Mouse (Mus musculus): ENCODE data around the gene St5. TPM values are rescaled to one million over a fixed set of nuclear protein-coding genes. Genes with fewer than 3 reads are reported as not detected.

Gene St5
- polyA plus RNA-seq, 1 experiment from 2014 or later: 25.3 TPM

DNA sequence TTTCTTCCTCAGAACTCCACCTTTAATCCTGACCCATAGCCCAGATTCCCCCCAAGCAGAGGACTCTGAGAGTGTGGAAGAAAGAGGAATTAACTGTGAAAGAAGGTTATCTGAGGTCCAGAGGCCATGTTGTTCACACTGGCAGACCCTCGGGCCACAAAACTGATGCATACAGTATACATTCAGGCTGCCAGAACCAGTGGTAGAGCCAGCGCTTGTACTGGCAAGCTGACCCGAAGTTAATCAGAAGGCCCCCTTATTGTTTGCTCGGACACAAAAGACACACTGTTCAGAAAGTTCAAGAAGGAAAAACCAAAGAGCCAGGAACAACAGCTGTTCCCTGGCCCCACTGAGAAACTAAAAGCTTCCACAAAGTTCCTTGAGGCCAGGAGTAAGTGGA is 88.5 kb downstream of the St5 start:
- Histone ChIP-seq H3K4me1 (peaks cover 83% of the 10 kb centered on the region), H3K4me3 (no peak overlapping the region), H3K27ac (no peak overlapping the region), H3K36me3 (no peaks in the 10 kb centered on the region), H3K4me2 (0 out of 2 replicates have a peak overlapping the region, but pooled peaks have one; percentile 65), H3K27me3 (replicated peaks) (no peaks in the 10 kb centered on the region), H3K9me3 (replicated peaks) (no peaks in the 10 kb centered on the region), H3K9ac (0 out of 2 replicates have a peak overlapping the region, but pooled peaks have one; percentile 2)
- 47% methylated on average over 4 of the region's 4 CpGs for WGBS (ENCODE audit: insufficient replicate concordance)
- no peak for ATAC-seq

DNA sequence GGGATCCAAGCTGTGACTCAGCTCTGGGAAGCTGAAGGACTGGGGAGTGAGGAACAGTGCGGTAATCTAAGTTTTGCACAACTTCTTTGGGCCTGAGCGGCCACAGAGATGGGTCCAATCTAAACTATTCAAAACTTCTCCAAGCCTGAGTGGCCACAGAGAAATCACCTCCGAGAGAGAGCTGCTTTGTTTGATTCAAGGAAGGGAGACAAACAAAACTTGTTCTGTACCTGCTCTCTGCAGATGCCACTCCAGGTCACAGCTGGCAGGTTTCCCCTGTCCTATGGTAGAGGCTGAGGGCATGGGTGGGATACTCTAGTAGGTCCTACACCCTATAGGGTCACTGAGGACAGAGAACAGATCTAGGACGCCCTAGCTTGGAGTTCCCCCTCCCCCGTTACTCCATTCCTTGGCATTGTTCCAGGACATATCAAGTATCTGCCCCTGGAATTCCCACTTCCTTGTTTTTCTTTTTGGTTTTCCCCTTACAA is 89.8 kb downstream of the St5 start:
- H3K9me3 ChIP-seq (replicated peaks): no peaks in the 10 kb centered on the region
- no peak overlapping the region for H3K4me3 ChIP-seq
- no peak overlapping the region for H3K9ac ChIP-seq
- H3K4me1 ChIP-seq: peaks cover 83% of the 10 kb centered on the region
- 68% methylated on average over 5 of the region's 5 CpGs for WGBS (ENCODE audit: insufficient replicate concordance)
- no peak overlapping the region for H3K27ac ChIP-seq
- no peaks in the 10 kb centered on the region for H3K36me3 ChIP-seq
- ATAC-seq: no peak
- H3K4me2 ChIP-seq: no peak overlapping the region
- no peaks in the 10 kb centered on the region for H3K27me3 ChIP-seq (replicated peaks)

DNA sequence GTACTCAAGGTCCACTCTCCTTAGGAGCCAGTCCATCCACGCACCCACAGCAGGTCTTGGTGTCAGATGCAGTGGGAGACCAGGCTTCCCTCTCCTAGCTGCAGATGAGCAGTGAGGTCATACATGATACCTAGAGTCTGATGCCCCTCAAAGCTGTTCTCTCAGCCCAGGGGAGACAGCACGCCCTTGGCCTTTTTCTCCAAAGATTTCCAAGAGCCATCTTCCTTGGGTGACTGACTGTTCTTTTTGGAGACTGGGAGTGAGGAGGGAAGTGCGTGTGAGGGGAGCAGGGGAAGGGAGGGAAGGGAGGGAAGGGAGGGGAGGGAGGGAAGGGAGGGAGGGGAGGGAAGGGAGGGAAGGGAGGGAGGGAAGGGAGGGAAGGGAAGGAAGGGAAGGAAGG is 90.4 kb downstream of the St5 start:
- WGBS (ENCODE audit: insufficient replicate concordance): 71% methylated on average over 2 of the region's 3 CpGs
- Histone ChIP-seq H3K36me3 (no peaks in the 10 kb centered on the region), H3K4me1 (peaks cover 78% of the 10 kb centered on the region), H3K9me3 (replicated peaks) (no peaks in the 10 kb centered on the region), H3K4me3 (no peak overlapping the region), H3K9ac (no peak overlapping the region), H3K27me3 (replicated peaks) (no peaks in the 10 kb centered on the region), H3K27ac (peak overlapping the region; percentile 23; the same call in 1 of the 2 replicates), H3K4me2 (no peak overlapping the region)
- no peak for ATAC-seq

DNA sequence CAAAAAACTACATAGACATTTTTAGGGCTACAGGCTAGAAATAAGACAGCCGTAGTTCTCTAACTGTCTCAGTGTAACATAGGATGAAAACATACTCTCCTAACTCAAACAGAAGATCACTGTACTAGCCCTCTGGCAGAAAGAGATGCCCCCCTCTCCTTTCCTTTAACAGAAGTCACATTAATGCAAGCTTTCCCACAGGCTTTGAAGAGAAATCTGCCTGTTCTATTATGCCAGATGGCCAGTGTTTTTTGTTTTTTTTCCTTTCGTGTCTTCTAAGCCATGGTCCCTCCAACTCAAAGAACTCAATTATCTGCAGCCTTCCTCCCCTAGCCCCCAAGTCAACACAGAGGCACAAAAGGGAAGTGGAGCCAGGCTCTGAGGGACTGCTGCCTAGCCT is 90.9 kb downstream of the St5 start:
- H3K36me3 ChIP-seq: no peaks in the 10 kb centered on the region
- no peak overlapping the region for H3K4me3 ChIP-seq
- peaks cover 78% of the 10 kb centered on the region for H3K4me1 ChIP-seq
- H3K9ac ChIP-seq: no peak overlapping the region
- no peak for ATAC-seq
- peak overlapping the region; percentile 23; the same call in 1 of the 2 replicates for H3K27ac ChIP-seq
- WGBS (ENCODE audit: insufficient replicate concordance): 70% methylated on average over 2 of the region's 2 CpGs
- H3K4me2 ChIP-seq: no peak overlapping the region
- H3K27me3 ChIP-seq (replicated peaks): no peaks in the 10 kb centered on the region
- H3K9me3 ChIP-seq (replicated peaks): no peaks in the 10 kb centered on the region

DNA sequence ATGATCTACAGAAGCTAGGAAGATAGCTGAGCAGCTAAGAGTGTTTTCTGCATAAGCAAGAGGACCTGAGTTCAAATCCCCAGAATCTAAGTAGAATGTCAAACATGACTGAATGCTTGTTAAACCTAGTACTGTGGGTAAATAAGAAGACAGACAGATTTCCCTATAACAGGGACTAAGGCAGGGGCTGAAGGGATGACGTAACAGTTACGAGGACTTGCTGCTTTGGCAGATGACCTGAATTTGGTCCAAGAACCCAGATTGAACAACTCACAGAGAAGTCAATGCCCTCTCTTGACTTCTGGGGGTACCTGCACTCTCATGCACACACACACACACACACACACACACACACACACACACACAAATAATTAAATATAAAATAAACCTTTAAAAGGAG is 93.1 kb downstream of the St5 start:
- H3K36me3 ChIP-seq: no peaks in the 10 kb centered on the region
- H3K9me3 ChIP-seq (replicated peaks): no peaks in the 10 kb centered on the region
- no peak for ATAC-seq
- 84% methylated on average over 2 of the region's 2 CpGs for WGBS (ENCODE audit: insufficient replicate concordance)
- peaks cover 71% of the 10 kb centered on the region for H3K4me1 ChIP-seq
- H3K4me3 ChIP-seq: no peak overlapping the region
- 0 out of 2 replicates have a peak, but pooled peaks cover 3% of the 10 kb centered on the region for H3K27me3 ChIP-seq (replicated peaks)
- H3K4me2 ChIP-seq: no peak overlapping the region
- no peak overlapping the region for H3K27ac ChIP-seq
- no peak overlapping the region for H3K9ac ChIP-seq

DNA sequence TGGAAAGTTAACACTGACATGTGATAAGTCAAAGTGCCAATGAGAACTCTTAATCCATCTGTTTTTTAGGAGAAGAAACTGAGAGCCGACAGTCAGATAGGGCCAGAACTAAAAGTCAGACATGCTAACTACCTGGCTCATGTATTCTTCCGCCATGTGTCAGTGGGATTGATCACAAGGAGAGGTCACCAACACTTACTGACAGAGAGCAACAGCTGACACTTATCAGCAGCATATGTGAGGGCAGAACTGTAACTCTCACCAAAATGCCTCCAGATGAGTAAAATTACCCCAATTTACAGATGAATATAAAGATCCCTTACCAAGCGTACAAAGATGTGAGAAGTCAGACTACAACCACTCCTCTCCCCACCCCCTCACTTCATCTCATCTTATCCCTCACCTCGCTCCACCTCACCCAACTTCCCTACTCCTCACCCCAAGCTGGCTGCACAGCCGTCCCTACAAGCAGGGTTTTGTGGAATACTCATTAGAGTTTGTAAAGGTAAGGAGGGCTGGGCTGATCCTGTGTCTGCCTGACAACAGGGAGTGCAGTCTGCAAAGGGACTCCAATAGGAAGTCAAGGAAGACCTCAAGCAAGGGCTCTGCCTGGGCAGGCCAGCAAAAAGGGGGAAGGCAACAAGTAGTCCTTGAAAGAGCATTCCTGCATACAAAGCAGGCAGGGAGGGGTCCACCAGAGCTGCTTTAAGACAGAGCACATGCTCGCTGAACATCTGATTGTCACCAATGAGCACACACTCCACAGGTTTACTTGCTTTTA is 93.7 kb downstream of the St5 start:
- H3K36me3 ChIP-seq: no peaks in the 10 kb centered on the region
- 63% methylated on average over 6 of the region's 6 CpGs for WGBS (ENCODE audit: insufficient replicate concordance)
- H3K4me2 ChIP-seq: no peak overlapping the region
- 0 out of 2 replicates have a peak overlapping the region, but pooled peaks have one; percentile 28 for H3K27ac ChIP-seq
- peaks cover 65% of the 10 kb centered on the region for H3K4me1 ChIP-seq
- H3K4me3 ChIP-seq: no peak overlapping the region
- no peak overlapping the region for H3K9ac ChIP-seq
- no peaks in the 10 kb centered on the region for H3K9me3 ChIP-seq (replicated peaks)
- no peak for ATAC-seq
- 0 out of 2 replicates have a peak, but pooled peaks cover 3% of the 10 kb centered on the region for H3K27me3 ChIP-seq (replicated peaks)

DNA sequence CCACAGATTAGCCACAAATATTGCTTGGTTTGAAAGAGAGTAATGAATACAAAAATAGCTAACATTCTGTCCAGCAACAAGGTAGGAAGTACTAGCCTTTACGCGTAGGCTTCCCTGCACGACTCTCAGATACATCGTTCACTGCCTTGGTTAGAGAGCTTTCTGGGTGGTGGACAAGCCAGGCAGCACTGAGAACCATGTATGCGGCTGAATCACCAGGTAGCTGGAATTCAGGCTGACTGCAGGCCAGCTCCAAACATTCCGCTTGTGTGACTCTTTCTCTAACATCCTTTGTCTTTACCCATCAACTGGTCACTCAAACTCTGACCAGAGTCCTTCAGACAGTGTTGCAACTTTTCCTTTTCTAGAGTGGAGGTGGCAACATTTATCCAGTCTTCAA is 94.6 kb downstream of the St5 start:
- no peaks in the 10 kb centered on the region for H3K36me3 ChIP-seq

DNA sequence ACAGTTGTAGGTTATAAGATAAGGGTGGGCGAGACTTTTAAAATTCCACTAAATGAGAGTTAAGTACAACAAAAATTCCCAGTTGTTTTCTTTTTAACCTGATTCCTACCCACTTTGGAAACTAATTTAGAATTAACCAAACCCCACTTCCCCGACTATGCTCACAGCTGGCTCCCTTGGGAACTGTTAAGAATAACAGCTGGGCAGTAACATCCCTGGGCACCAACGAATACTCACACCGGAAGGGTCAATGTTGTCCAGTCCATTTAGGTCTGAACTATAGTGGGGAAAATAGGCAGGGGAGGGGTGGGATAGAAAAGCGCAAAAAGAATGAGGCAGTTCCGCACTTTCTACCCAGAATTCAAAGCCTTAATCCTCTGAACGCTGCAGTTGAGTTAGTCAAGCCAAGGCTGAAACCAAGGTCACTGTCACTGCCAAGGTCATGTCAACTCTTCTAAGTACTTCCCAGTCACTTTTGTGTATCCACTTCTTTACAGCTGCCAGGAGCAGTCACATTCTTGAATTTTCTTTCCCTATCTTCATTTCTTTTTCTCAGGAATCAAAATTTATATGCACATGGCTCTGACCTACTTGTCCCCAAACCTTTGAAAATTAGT is 96.3 kb downstream of the St5 start:
- WGBS (ENCODE audit: insufficient replicate concordance): 81% methylated on average over 7 of the region's 7 CpGs
- Histone ChIP-seq H3K27ac (no peak overlapping the region), H3K4me2 (no peak overlapping the region), H3K9ac (no peak overlapping the region), H3K36me3 (no peaks in the 10 kb centered on the region), H3K4me3 (no peak overlapping the region), H3K4me1 (peaks cover 63% of the 10 kb centered on the region), H3K27me3 (replicated peaks) (0 out of 2 replicates have a peak, but pooled peaks cover 3% of the 10 kb centered on the region), H3K9me3 (replicated peaks) (no peaks in the 10 kb centered on the region)
- no peak for ATAC-seq

More for the DNA sequence above, 94.6 kb downstream of the St5 start:
- Histone ChIP-seq H3K4me1 (peaks cover 61% of the 10 kb centered on the region), H3K9me3 (replicated peaks) (no peaks in the 10 kb centered on the region), H3K4me3 (no peak overlapping the region), H3K9ac (no peak overlapping the region), H3K27ac (no peak overlapping the region), H3K27me3 (replicated peaks) (0 out of 2 replicates have a peak, but pooled peaks cover 3% of the 10 kb centered on the region), H3K4me2 (no peak overlapping the region)
- ATAC-seq: no peak
- WGBS (ENCODE audit: insufficient replicate concordance): 87% methylated on average over 6 of the region's 6 CpGs

DNA sequence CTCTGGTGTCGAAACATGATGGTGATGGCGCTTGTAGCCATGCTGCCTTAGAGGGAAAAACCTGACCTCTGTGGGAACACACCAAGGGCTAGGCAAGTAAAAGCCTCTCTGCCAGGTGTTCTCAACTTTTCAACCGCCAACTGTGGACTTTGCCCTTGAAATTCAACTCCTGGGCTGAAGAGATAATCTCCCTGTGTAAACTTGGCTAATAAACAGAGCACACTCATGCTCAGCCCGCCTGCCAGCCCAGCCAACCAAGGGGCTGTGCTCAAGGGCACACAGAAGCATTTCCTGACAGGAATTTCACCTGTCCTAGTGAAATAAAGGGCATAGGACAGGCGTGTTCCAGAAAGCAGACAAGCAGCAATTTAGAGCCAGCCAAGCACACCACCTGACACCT is 100.8 kb downstream of the St5 start:
- peak overlapping the region; percentile 91 for H3K27ac ChIP-seq
- H3K27me3 ChIP-seq (replicated peaks): 0 out of 2 replicates have a peak, but pooled peaks cover 3% of the 10 kb centered on the region
- peaks cover 69% of the 10 kb centered on the region for H3K4me1 ChIP-seq
- H3K9ac ChIP-seq: peak overlapping the region; percentile 64
- WGBS (ENCODE audit: insufficient replicate concordance): 47% methylated on average over 5 of the region's 5 CpGs
- peaks cover 2% of the 10 kb centered on the region; the same call in 1 of the 2 replicates for H3K36me3 ChIP-seq
- ATAC-seq: peak; percentile 88
- peak overlapping the region; percentile 54 for H3K4me2 ChIP-seq
- H3K4me3 ChIP-seq: peak overlapping the region; percentile 37
- no peaks in the 10 kb centered on the region for H3K9me3 ChIP-seq (replicated peaks)

DNA sequence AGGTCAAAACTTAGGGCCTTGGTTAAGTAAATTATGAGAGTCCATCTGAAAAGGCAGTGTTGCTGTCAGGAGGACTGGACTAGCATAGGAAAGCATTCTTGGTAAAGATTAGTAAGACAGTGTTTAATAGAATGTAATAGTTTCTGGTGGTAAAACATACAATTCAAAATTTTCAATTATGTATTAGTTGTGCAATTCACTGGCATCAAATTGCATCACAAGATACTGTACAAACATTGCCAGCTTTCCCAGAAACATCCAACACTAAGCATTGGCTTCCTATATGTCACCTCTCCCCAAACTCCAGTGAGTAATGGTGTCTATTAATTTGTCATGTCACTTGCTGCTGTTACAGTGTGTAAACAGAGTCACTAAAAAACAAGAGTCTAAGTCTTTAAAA is 101.4 kb downstream of the St5 start:
- H3K36me3 ChIP-seq: peaks cover 2% of the 10 kb centered on the region; the same call in 1 of the 2 replicates
- H3K27me3 ChIP-seq (replicated peaks): 0 out of 2 replicates have a peak, but pooled peaks cover under 1% of the 10 kb centered on the region
- peak overlapping the region; percentile 91 for H3K27ac ChIP-seq
- peaks cover 64% of the 10 kb centered on the region for H3K4me1 ChIP-seq
- no peaks in the 10 kb centered on the region for H3K9me3 ChIP-seq (replicated peaks)
- H3K9ac ChIP-seq: peak overlapping the region; percentile 64
- peak overlapping the region; percentile 54 for H3K4me2 ChIP-seq
- peak; percentile 32; the same call in 1 of the 2 replicates for ATAC-seq
- H3K4me3 ChIP-seq: peak overlapping the region; percentile 37

DNA sequence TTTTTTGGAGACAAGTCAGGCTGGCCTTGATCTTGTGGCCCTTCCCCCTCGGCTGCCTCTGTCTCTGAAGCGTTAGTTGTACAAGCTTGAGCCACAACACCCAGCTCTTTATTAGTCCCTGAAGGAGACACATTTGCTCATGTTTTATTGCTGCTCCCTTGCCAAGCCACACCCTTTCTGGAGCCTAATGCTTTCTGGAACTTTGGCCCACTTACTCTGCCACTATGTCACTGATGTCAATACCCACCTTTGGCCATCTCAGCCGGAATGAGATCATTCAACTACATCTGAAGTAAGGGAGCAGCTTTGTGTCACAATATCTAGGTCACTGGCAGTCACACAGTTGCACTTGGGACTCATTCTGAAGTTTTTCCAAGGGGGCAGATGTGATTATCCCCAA is 102.7 kb downstream of the St5 start:
- Histone ChIP-seq H3K4me2 (peak overlapping the region; percentile 55), H3K27me3 (replicated peaks) (no peaks in the 10 kb centered on the region), H3K27ac (peak overlapping the region; percentile 82), H3K4me1 (peaks cover 65% of the 10 kb centered on the region), H3K36me3 (peaks cover 2% of the 10 kb centered on the region; the same call in 1 of the 2 replicates), H3K9ac (peak overlapping the region; percentile 53; the same call in 1 of the 2 replicates), H3K9me3 (replicated peaks) (no peaks in the 10 kb centered on the region), H3K4me3 (peak overlapping the region; percentile 14)
- WGBS (ENCODE audit: insufficient replicate concordance): 69% methylated on average over 3 of the region's 3 CpGs
- ATAC-seq: no peak; the same call in 1 of the 2 replicates

DNA sequence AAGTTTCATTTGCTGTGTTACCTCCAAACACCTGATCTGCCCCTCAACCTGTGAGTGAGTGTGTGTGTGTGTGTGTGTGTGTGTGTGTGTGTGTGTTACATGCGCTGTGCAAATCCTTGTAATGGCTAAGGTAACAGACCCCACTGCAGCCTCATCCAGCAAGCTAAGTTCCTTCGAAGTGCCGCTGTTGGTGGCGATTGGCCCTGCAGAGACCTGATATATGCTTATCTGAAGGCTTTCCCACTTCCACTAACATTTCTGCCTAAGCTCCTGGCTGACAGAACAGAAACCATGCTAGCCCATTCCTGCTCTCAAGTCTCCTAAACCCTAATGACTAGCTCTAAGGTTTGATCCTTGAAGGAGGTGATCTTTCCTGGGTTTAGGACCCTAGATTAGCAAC is 103.4 kb downstream of the St5 start:
- no peaks in the 10 kb centered on the region for H3K9me3 ChIP-seq (replicated peaks)
- H3K4me3 ChIP-seq: peak overlapping the region; percentile 14
- H3K4me2 ChIP-seq: peak overlapping the region; percentile 55
- peak overlapping the region; percentile 82 for H3K27ac ChIP-seq
- ATAC-seq: peak; percentile 61
- peak overlapping the region; percentile 53 for H3K9ac ChIP-seq
- H3K4me1 ChIP-seq: peaks cover 72% of the 10 kb centered on the region
- H3K27me3 ChIP-seq (replicated peaks): no peaks in the 10 kb centered on the region
- WGBS (ENCODE audit: insufficient replicate concordance): 27% methylated on average over 4 of the region's 4 CpGs
- peaks cover 2% of the 10 kb centered on the region; the same call in 1 of the 2 replicates for H3K36me3 ChIP-seq
